Mouse (Mus musculus): ENCODE data around the gene Slc2a9.

- no peak for TF ChIP-seq POLR2A (IDR thresholded peaks at IDR 0.05; ENCODE audit: low read depth, low read length)
- TF ChIP-seq CTCF (IDR thresholded peaks at IDR 0.05; ENCODE audit: extremely low read depth, insufficient read depth, insufficient read length, insufficient replicate concordance): no peak
Observed at GRCm38 (mm10) chr5:38350351-38350929, 152.5 kb downstream of the Slc2a9 start.

Data from spleen, adult 2 months (tissue).